Mouse (Mus musculus) hindbrain, postnatal 0 days (tissue): ENCODE measurements around the gene Fam189a2. TPM values are rescaled to one million over a fixed set of nuclear protein-coding genes. Genes with fewer than 3 reads are reported as not detected.

Experiments
- ATAC-seq: fragments of 200-750 bp; cut with Nextera tagmentation; 2 replicates; pipeline ENCODE4 v1.8.0; 2017; ENCODE audit warnings: mild to moderate bottlenecking, moderate TSS enrichment, moderate library complexity
- DNase-seq: peaks from one replicate; pipeline ENCODE4 v3.0.0-alpha.2; 2015; ENCODE audit warnings: low spot score
- H3K27ac ChIP-seq: fragments of 300-500 bp; sonication (generic); 2 replicates; pipeline ENCODE4 v1.5.1; 2014; ENCODE audit warnings: mild to moderate bottlenecking
- H3K27me3 ChIP-seq: fragments of 300-500 bp; sonication (generic); 2 replicates; pipeline ENCODE4 v1.6.1; 2014; ENCODE audit warnings: low read length, mixed read lengths; ENCODE audit not compliant: insufficient read depth
- H3K36me3 ChIP-seq: fragments of 300-500 bp; sonication (generic); 2 replicates; pipeline ENCODE4 v1.6.1; 2014; ENCODE audit warnings: low read length, mixed read lengths; ENCODE audit not compliant: insufficient read depth
- H3K4me1 ChIP-seq: fragments of 300-500 bp; sonication (generic); 2 replicates; pipeline ENCODE4 v1.6.1; 2014; ENCODE audit warnings: antibody characterized with exemption, low read length, mixed read lengths; ENCODE audit not compliant: insufficient read depth
- H3K4me2 ChIP-seq: fragments of 300-500 bp; sonication (generic); 2 replicates; pipeline ENCODE4 v1.6.1; 2014; ENCODE audit warnings: low read depth, mild to moderate bottlenecking, low read length, moderate library complexity, mixed read lengths
- H3K4me3 ChIP-seq: fragments of 300-500 bp; sonication (generic); 2 replicates; pipeline ENCODE4 v1.5.1; 2014; ENCODE audit warnings: low read length
- H3K9ac ChIP-seq: fragments of 300-500 bp; sonication (generic); replicated peaks from 2 replicates; pipeline ENCODE4 v1.6.1; 2014; ENCODE audit warnings: mild to moderate bottlenecking, low read length, moderate library complexity, mixed read lengths
- H3K9me3 ChIP-seq: fragments of 300-500 bp; sonication (generic); 2 replicates; pipeline ENCODE4 v1.6.1; 2016; ENCODE audit warnings: low read length, mixed read lengths
- CTCF ChIP-seq: IDR thresholded peaks from 2 replicates; pipeline ENCODE4 v1.5.1; 2016; ENCODE audit warnings: antibody characterized with exemption, control low read depth, low read depth
- WGBS: fragments of 180-500 bp; shearing (Covaris S2); extraction: QIAGEN DNeasy Blood & Tissue Kit; methylation state at CpG from one replicate; pipeline ENCODE4 v1.1.7; 2014; 5-methylcytosine and 5-hydroxymethylcytosine counted together
- polyA plus RNA-seq: library from polyadenylated mRNA; unstranded; fragments of >200 nt; fragmentation: Nextera tagmentation; extraction: Ambion mirVana; gene quantifications from 2 replicates; pipeline ENCODE4 v1.2.1, GENCODE M21; 2015
- total RNA-seq: library from RNA; depleted of rRNA; stranded (reverse); fragments of >200 nt; gene quantifications from 2 replicates; pipeline ENCODE4 v1.2.3, GENCODE M21; 2014

Fam189a2 gene
- total and polyA plus RNA-seq, 2 experiments from 2014 or later = 2.7 to 16.9 TPM

GRCm38 (mm10) chr19:24012479-24012878 lies 18.3 kb downstream of the Fam189a2 start:
- ATAC-seq (no peak), DNase-seq (no peak)
- no peak overlapping the region for H3K4me2 ChIP-seq
- no peaks in the 10 kb centered on the region for H3K27me3 ChIP-seq
- no peak overlapping the region for H3K27ac ChIP-seq
- no peak for TF ChIP-seq CTCF
- WGBS = over 99% methylated on average over 8 of the region's 8 CpGs
- H3K4me1 ChIP-seq = peaks cover 4% of the 10 kb centered on the region
- no peak overlapping the region for H3K9ac ChIP-seq
- no peak overlapping the region for H3K4me3 ChIP-seq
- H3K9me3 ChIP-seq = 0 out of 2 replicates have a peak, but pooled peaks cover 5% of the 10 kb centered on the region
- no peaks in the 10 kb centered on the region for H3K36me3 ChIP-seq

- Histone ChIP-seq H3K27me3 (no peaks in the 10 kb centered on the region), H3K27ac (no peak overlapping the region), H3K9me3 (0 out of 2 replicates have a peak, but pooled peaks cover 5% of the 10 kb centered on the region), H3K9ac (no peak overlapping the region), H3K36me3 (no peaks in the 10 kb centered on the region), H3K4me3 (no peak overlapping the region), H3K4me2 (no peak overlapping the region), H3K4me1 (no peaks in the 10 kb centered on the region)
- TF ChIP-seq CTCF = no peak
- ATAC-seq = peak; percentile 67; the same call in 1 of the 2 replicates
- 53% methylated on average over 4 of the region's 4 CpGs for WGBS
- DNase-seq = peak; percentile 32
Measured at GRCm38 (mm10) chr19:24007638-24008360, 23.0 kb downstream of the Fam189a2 start.

GRCm38 (mm10) chr19:24007002-24007637 lies 23.7 kb downstream of the Fam189a2 start:
- H3K9ac ChIP-seq = no peak overlapping the region
- no peaks in the 10 kb centered on the region for H3K4me1 ChIP-seq
- no peaks in the 10 kb centered on the region for H3K36me3 ChIP-seq
- DNase-seq = peak; percentile 57
- no peaks in the 10 kb centered on the region for H3K27me3 ChIP-seq
- TF ChIP-seq CTCF = no peak
- H3K9me3 ChIP-seq = 0 out of 2 replicates have a peak, but pooled peaks cover 5% of the 10 kb centered on the region
- peak overlapping the region; percentile 32; the same call in 1 of the 2 replicates for H3K27ac ChIP-seq
- peak; percentile 63; the same call in 1 of the 2 replicates for ATAC-seq
- H3K4me3 ChIP-seq = no peak overlapping the region
- no peak overlapping the region for H3K4me2 ChIP-seq
- 82% methylated on average over 10 of the region's 10 CpGs for WGBS

- no peak overlapping the region for H3K9ac ChIP-seq
- ATAC-seq (no peak), DNase-seq (no peak)
- no peaks in the 10 kb centered on the region for H3K27me3 ChIP-seq
- H3K4me3 ChIP-seq = no peak overlapping the region
- no peak for TF ChIP-seq CTCF
- H3K36me3 ChIP-seq = no peaks in the 10 kb centered on the region
- H3K4me2 ChIP-seq = no peak overlapping the region
- H3K27ac ChIP-seq = no peak overlapping the region
- H3K4me1 ChIP-seq = no peaks in the 10 kb centered on the region
- no peaks in the 10 kb centered on the region for H3K9me3 ChIP-seq
- 79% methylated on average over 10 of the region's 10 CpGs for WGBS
Measured at GRCm38 (mm10) chr19:23995766-23996399, 34.9 kb downstream of the Fam189a2 start.

- no peaks in the 10 kb centered on the region for H3K4me1 ChIP-seq
- no peak overlapping the region for H3K27ac ChIP-seq
- no peak for ATAC-seq
- no peak overlapping the region for H3K4me2 ChIP-seq
- no peaks in the 10 kb centered on the region for H3K27me3 ChIP-seq
- H3K4me3 ChIP-seq = no peak overlapping the region
- no peak overlapping the region for H3K9ac ChIP-seq
- no peak for DNase-seq
- no peak for TF ChIP-seq CTCF
- 92% methylated on average over 4 of the region's 4 CpGs for WGBS
- no peaks in the 10 kb centered on the region for H3K36me3 ChIP-seq
- H3K9me3 ChIP-seq = no peaks in the 10 kb centered on the region
Measured at GRCm38 (mm10) chr19:23988166-23988565, 42.7 kb downstream of the Fam189a2 start.

GRCm38 (mm10) chr19:23987291-23987690 lies 43.5 kb downstream of the Fam189a2 start:
- no peak overlapping the region for H3K4me2 ChIP-seq
- no peaks in the 10 kb centered on the region for H3K9me3 ChIP-seq
- 83% methylated on average over 2 of the region's 2 CpGs for WGBS
- ATAC-seq = no peak
- no peak overlapping the region for H3K9ac ChIP-seq
- no peak overlapping the region for H3K27ac ChIP-seq
- no peak for DNase-seq
- no peaks in the 10 kb centered on the region for H3K36me3 ChIP-seq
- no peak for TF ChIP-seq CTCF
- H3K27me3 ChIP-seq = no peaks in the 10 kb centered on the region
- no peaks in the 10 kb centered on the region for H3K4me1 ChIP-seq
- no peak overlapping the region for H3K4me3 ChIP-seq
